Mouse (Mus musculus) lung, adult 2 months (tissue): ENCODE results near the gene Moxd1.

Source experiments
- CTCF ChIP-seq: fragments of 200-500 bp; IDR thresholded peaks from 2 replicates; pipeline ENCODE4 v1.5.1; 2011; ENCODE audit warnings: mild to moderate bottlenecking, low read length, control low read depth; ENCODE audit not compliant: insufficient read depth
- POLR2A ChIP-seq: fragments of 200-500 bp; IDR thresholded peaks from 2 replicates; pipeline ENCODE4 v1.6.1; 2011; ENCODE audit warnings: low read depth, mild to moderate bottlenecking, control low read depth, low read length, borderline replicate concordance; ENCODE audit errors: extremely low read depth

DNA sequence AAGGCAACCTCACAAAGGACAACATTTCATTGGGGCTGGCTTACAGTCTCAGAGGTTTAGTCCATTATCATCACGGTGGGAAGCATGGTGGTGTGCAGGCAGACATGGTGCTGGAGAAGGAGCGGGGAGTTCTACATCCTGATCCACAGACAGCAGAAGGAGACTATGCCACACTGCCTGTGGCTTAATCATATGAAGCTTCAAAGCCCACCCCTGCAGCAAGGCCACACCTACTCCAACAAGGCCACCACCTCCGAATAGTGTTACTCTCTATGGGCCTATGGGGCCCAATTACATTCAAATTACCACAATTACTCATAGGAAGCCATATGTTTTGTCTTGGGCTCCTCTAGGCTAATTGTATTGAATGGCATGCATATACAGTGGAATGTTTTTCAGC is 23.2 kb upstream of the Moxd1 start:
- TF ChIP-seq POLR2A (no peak), CTCF (no peak)
